Mouse (Mus musculus): ENCODE measurements around the gene Arl14ep. TPM values are rescaled to one million over a fixed set of nuclear protein-coding genes. Genes with fewer than 3 reads are reported as not detected.
"Not testable (repeated sequence)": the region's sequence is repeated elsewhere in the genome, so short reads cannot be mapped to it uniquely, and the experiment has no call there.

Arl14ep gene
- 45.8 and 49.9 TPM in 2 replicates for polyA plus RNA-seq (2015; fragmentation: Nextera tagmentation; extraction: Ambion mirVana)

DNA sequence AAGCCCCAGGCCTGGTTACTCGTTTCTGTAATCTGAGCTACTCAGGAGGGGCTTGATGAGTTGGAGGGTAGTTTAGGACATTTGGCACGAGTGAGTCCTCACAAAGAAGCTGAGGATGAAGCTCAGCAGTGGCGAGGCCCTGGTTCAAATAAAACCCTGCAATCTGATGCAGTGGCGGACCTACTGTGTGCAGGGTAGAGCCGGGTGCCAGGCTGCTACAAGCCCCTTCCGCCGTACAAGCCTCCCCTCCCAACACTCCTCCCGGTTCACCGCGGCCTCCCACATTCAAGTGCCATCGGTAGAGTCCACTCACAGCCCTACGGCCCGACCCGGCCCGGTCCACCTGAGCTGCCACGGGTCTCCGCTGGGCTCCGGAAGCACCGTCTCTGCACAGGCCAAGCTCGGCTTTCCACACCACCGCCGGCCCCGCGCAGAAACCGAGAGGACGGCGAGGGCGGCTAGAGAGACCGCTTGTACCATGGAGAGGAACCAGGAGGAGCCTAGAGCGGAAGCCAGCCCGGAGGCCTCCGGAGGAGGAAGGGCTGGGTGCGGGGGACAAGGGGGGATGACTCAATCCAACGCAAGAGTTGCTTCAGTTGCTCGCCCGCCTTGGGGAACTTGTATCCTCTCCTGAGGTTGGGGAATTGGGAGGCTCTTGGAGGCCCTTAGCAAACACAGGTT is at the start of gene Arl14ep:
TSS of gene Arl14ep (minus strand) at position 466 of the 681 bp plus-strand sequence.
- WGBS = 1% methylated on average over 36 of the region's 36 CpGs

GRCm38 (mm10) chr2:107022713-107023112 is 48.5 kb upstream of the Arl14ep start:
- H3K27me3 ChIP-seq (ENCODE audit: insufficient read depth, low read length) = no peaks in the 10 kb centered on the region
- no peaks in the 10 kb centered on the region for H3K36me3 ChIP-seq (ENCODE audit: insufficient read depth, low read length)
- no peaks in the 10 kb centered on the region for H3K9me3 ChIP-seq (ENCODE audit: low read length)
- no peak for ATAC-seq (ENCODE audit: low FRiP score, low TSS enrichment)
- no peak overlapping the region for H3K9ac ChIP-seq (replicated peaks; ENCODE audit: low read length)
- no peaks in the 10 kb centered on the region for H3K4me1 ChIP-seq (ENCODE audit: insufficient read depth, low read length)
- WGBS = 96% methylated on average over 5 of the region's 5 CpGs
- H3K4me2 ChIP-seq (replicated peaks; ENCODE audit: low read depth, low read length) = no peak overlapping the region
- no peak overlapping the region for H3K4me3 ChIP-seq (ENCODE audit: low read length)
- no peak overlapping the region for H3K27ac ChIP-seq (ENCODE audit: low read length)

More for the DNA sequence above, at the start of gene Arl14ep:
- Histone ChIP-seq H3K9me3 (ENCODE audit: low read length) (no peaks in the 10 kb centered on the region), H3K4me1 (ENCODE audit: insufficient read depth, low read length) (peaks cover 8% of the 10 kb centered on the region; the same call in 1 of the 2 replicates), H3K36me3 (ENCODE audit: insufficient read depth, low read length) (peaks cover 2% of the 10 kb centered on the region), H3K27ac (ENCODE audit: low read length) (peak within 1 kb of the TSS; percentile 65), H3K27me3 (ENCODE audit: insufficient read depth, low read length) (no peaks in the 10 kb centered on the region), H3K9ac (replicated peaks; ENCODE audit: low read length) (peak within 1 kb of the TSS; percentile 95), H3K4me3 (ENCODE audit: low read length) (peak within 1 kb of the TSS; percentile 89), H3K4me2 (replicated peaks; ENCODE audit: low read depth, low read length) (peak within 1 kb of the TSS; percentile 62)
- ATAC-seq (ENCODE audit: low FRiP score, low TSS enrichment) = peak; percentile 99

GRCm38 (mm10) chr2:107019331-107019730 is 45.1 kb upstream of the Arl14ep start:
- no peak overlapping the region for H3K9ac ChIP-seq (replicated peaks; ENCODE audit: low read length)
- 30% methylated on average over 2 of the region's 2 CpGs for WGBS

GRCm38 (mm10) chr2:107013161-107013560 is 38.9 kb upstream of the Arl14ep start:
- Histone ChIP-seq H3K27ac (ENCODE audit: low read length) (no peak overlapping the region), H3K4me1 (ENCODE audit: insufficient read depth, low read length) (no peaks in the 10 kb centered on the region), H3K4me3 (ENCODE audit: low read length) (no peak overlapping the region), H3K9me3 (ENCODE audit: low read length) (no peaks in the 10 kb centered on the region), H3K4me2 (replicated peaks; ENCODE audit: low read depth, low read length) (no peak overlapping the region), H3K27me3 (ENCODE audit: insufficient read depth, low read length) (no peaks in the 10 kb centered on the region), H3K9ac (replicated peaks; ENCODE audit: low read length) (no peak overlapping the region), H3K36me3 (ENCODE audit: insufficient read depth, low read length) (no peaks in the 10 kb centered on the region)
- 71% methylated on average over 4 of the region's 4 CpGs for WGBS
- ATAC-seq (ENCODE audit: low FRiP score, low TSS enrichment) = no peak

More at GRCm38 (mm10) chr2:107019331-107019730, 45.1 kb upstream of the Arl14ep start:
- Histone ChIP-seq H3K4me3 (ENCODE audit: low read length) (no peak overlapping the region), H3K36me3 (ENCODE audit: insufficient read depth, low read length) (no peaks in the 10 kb centered on the region), H3K4me1 (ENCODE audit: insufficient read depth, low read length) (no peaks in the 10 kb centered on the region), H3K27me3 (ENCODE audit: insufficient read depth, low read length) (no peaks in the 10 kb centered on the region), H3K27ac (ENCODE audit: low read length) (no peak overlapping the region), H3K4me2 (replicated peaks; ENCODE audit: low read depth, low read length) (no peak overlapping the region), H3K9me3 (ENCODE audit: low read length) (no peaks in the 10 kb centered on the region)
- ATAC-seq (ENCODE audit: low FRiP score, low TSS enrichment) = no peak

DNA sequence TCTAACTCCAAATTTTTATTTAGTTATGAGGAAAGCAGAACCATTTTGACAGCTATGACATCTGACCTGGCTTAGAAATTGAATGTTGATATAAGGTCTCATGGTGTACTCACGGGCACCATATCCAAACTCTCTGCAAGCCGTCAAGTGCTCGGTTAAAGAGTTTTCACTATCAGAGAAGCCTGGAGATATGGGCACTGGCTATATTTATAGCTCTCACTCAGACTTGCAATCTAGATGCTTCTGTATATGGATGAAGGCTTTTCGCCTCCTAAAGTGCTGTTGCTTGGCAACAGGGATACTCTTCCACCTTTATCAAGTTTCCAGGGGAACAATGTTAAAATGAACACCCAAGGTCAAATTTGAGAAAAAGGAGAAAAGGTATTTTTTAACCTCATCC is 38.1 kb upstream of the Arl14ep start:
- no peaks in the 10 kb centered on the region for H3K4me1 ChIP-seq (ENCODE audit: insufficient read depth, low read length)
- WGBS = 90% methylated on average over 4 of the region's 4 CpGs

DNA sequence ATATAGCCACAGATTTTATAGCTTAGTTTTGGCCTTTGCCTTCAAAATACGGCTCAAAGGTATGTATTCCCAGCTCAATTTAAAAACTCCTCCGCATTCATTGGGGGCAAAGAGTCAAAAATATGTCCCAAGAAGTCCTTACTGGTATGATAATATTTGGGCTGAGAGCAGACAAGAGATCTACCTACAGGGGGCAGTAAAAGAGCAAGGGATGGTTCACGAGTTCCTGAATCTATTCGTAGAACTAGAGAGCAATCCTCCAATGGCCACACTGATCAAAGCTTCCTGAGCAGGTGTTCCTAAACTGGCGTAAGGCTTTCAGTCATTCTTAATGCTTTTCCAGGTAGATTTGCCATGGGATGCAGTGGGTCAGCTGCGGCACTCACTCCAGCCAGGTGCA is 35.9 kb upstream of the Arl14ep start:
- Histone ChIP-seq H3K9ac (replicated peaks; ENCODE audit: low read length) (no peak overlapping the region), H3K27ac (ENCODE audit: low read length) (no peak overlapping the region), H3K4me1 (ENCODE audit: insufficient read depth, low read length) (no peaks in the 10 kb centered on the region), H3K4me2 (replicated peaks; ENCODE audit: low read depth, low read length) (no peak overlapping the region), H3K4me3 (ENCODE audit: low read length) (no peak overlapping the region), H3K27me3 (ENCODE audit: insufficient read depth, low read length) (no peaks in the 10 kb centered on the region), H3K9me3 (ENCODE audit: low read length) (no peaks in the 10 kb centered on the region), H3K36me3 (ENCODE audit: insufficient read depth, low read length) (no peaks in the 10 kb centered on the region)
- 78% methylated on average over 6 of the region's 6 CpGs for WGBS
- no peak for ATAC-seq (ENCODE audit: low FRiP score, low TSS enrichment)

More for the DNA sequence above, 38.1 kb upstream of the Arl14ep start:
- Histone ChIP-seq H3K9ac (replicated peaks; ENCODE audit: low read length) (no peak overlapping the region), H3K4me2 (replicated peaks; ENCODE audit: low read depth, low read length) (no peak overlapping the region), H3K4me3 (ENCODE audit: low read length) (no peak overlapping the region), H3K27me3 (ENCODE audit: insufficient read depth, low read length) (no peaks in the 10 kb centered on the region), H3K27ac (ENCODE audit: low read length) (no peak overlapping the region), H3K9me3 (ENCODE audit: low read length) (no peaks in the 10 kb centered on the region), H3K36me3 (ENCODE audit: insufficient read depth, low read length) (no peaks in the 10 kb centered on the region)
- ATAC-seq (ENCODE audit: low FRiP score, low TSS enrichment) = no peak

DNA sequence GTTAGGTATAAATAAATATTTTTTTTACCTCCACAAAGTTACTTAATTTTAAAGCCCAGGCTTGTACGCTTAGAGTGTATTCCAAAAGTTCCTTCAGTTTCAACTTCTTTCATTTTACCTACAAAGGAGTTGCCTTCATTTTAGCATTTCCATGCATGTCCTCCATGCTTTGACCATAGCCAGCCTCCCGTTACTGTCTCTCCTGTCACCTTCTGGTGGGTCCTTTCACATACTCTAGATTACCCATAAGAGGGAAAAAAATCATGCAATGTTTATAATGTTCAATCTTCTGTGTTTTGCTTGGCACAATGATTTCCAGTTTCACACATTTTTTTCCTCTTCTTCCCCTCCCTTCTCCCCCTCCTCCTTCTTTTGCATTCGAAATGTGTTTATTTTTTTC is 32.2 kb upstream of the Arl14ep start:
- no peak for ATAC-seq (ENCODE audit: low FRiP score, low TSS enrichment)
- no peaks in the 10 kb centered on the region for H3K9me3 ChIP-seq (ENCODE audit: low read length)
- H3K4me1 ChIP-seq (ENCODE audit: insufficient read depth, low read length) = no peaks in the 10 kb centered on the region
- WGBS = 73% methylated on average over 3 of the region's 3 CpGs
- H3K4me2 ChIP-seq (replicated peaks; ENCODE audit: low read depth, low read length) = no peak overlapping the region
- no peak overlapping the region for H3K4me3 ChIP-seq (ENCODE audit: low read length)
- no peaks in the 10 kb centered on the region for H3K27me3 ChIP-seq (ENCODE audit: insufficient read depth, low read length)
- no peak overlapping the region for H3K27ac ChIP-seq (ENCODE audit: low read length)
- no peaks in the 10 kb centered on the region for H3K36me3 ChIP-seq (ENCODE audit: insufficient read depth, low read length)
- no peak overlapping the region for H3K9ac ChIP-seq (replicated peaks; ENCODE audit: low read length)

GRCm38 (mm10) chr2:107005876-107006275 is 31.7 kb upstream of the Arl14ep start:
- H3K4me2 ChIP-seq (replicated peaks; ENCODE audit: low read depth, low read length); H3K9ac ChIP-seq (replicated peaks; ENCODE audit: low read length); H3K4me1 ChIP-seq (ENCODE audit: insufficient read depth, low read length); ATAC-seq (ENCODE audit: low FRiP score, low TSS enrichment); H3K27me3 ChIP-seq (ENCODE audit: insufficient read depth, low read length); H3K36me3 ChIP-seq (ENCODE audit: insufficient read depth, low read length); H3K27ac ChIP-seq (ENCODE audit: low read length); H3K4me3 ChIP-seq (ENCODE audit: low read length); H3K9me3 ChIP-seq (ENCODE audit: low read length): not testable (repeated sequence)
- 79% methylated on average over 4 of the region's 4 CpGs for WGBS

DNA sequence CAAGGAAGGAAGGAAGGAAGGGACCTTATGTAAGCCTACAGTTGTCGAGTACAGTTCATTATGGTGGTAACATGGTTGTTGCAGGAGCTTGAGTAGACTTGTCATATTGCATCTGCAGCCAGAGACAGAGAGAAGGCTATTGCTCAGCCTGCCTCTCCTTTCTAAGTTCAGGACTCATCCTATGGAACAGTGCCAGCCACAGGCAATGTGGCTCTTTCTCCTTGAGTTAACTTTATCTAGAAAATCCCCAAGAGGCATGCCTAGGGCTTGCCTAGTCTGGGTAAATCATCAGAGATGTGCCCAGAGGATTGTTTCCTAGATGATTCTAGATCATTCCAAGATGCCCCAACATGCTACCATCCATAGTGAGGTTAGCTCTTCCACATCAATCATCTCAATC is 17.0 kb upstream of the Arl14ep start:
- H3K9me3 ChIP-seq (ENCODE audit: low read length) = no peaks in the 10 kb centered on the region
- H3K36me3 ChIP-seq (ENCODE audit: insufficient read depth, low read length) = no peaks in the 10 kb centered on the region
- no peak overlapping the region for H3K27ac ChIP-seq (ENCODE audit: low read length)
- H3K4me1 ChIP-seq (ENCODE audit: insufficient read depth, low read length) = no peaks in the 10 kb centered on the region
- H3K4me2 ChIP-seq (replicated peaks; ENCODE audit: low read depth, low read length) = no peak overlapping the region
- ATAC-seq (ENCODE audit: low FRiP score, low TSS enrichment) = no peak
- WGBS = 79% methylated on average over 1 of the region's 1 CpGs
- H3K27me3 ChIP-seq (ENCODE audit: insufficient read depth, low read length) = no peaks in the 10 kb centered on the region
- H3K9ac ChIP-seq (replicated peaks; ENCODE audit: low read length) = no peak overlapping the region
- no peak overlapping the region for H3K4me3 ChIP-seq (ENCODE audit: low read length)

GRCm38 (mm10) chr2:106984945-106985344 is 10.7 kb upstream of the Arl14ep start:
- no peaks in the 10 kb centered on the region for H3K36me3 ChIP-seq (ENCODE audit: insufficient read depth, low read length)
- H3K4me3 ChIP-seq (ENCODE audit: low read length) = no peak overlapping the region
- ATAC-seq (ENCODE audit: low FRiP score, low TSS enrichment) = no peak
- H3K4me1 ChIP-seq (ENCODE audit: insufficient read depth, low read length) = no peaks in the 10 kb centered on the region
- 94% methylated on average over 2 of the region's 2 CpGs for WGBS
- H3K9me3 ChIP-seq (ENCODE audit: low read length) = no peaks in the 10 kb centered on the region
- H3K4me2 ChIP-seq (replicated peaks; ENCODE audit: low read depth, low read length) = no peak overlapping the region
- no peak overlapping the region for H3K9ac ChIP-seq (replicated peaks; ENCODE audit: low read length)
- no peaks in the 10 kb centered on the region for H3K27me3 ChIP-seq (ENCODE audit: insufficient read depth, low read length)
- no peak overlapping the region for H3K27ac ChIP-seq (ENCODE audit: low read length)

Data from kidney, embryonic 16.5 days (tissue).